Mouse (Mus musculus) heart, postnatal 36 days (tissue): Measurements from ENCODE around the gene Arhgap9. TPM values are rescaled to one million over a fixed set of nuclear protein-coding genes. Genes with fewer than 3 reads are reported as not detected.

Experiments
- DNase-seq, 2 experiments: peaks; one replicate each; pipeline ENCODE4 v3.0.0; 2021 to 2022
- intact Hi-C: fragments of 180-260 bp; cut with DNase I; formaldehyde crosslinking; loops from one replicate; pipeline ENCODE4 v1.15.1; 2025
- total RNA-seq, 2 experiments: library from RNA; stranded (reverse); gene quantifications; 2 replicates each; pipeline ENCODE4 v1.2.3; 2021

Arhgap9 gene
- 1 to 10 TPM; 3.1 to 3.6 TPM for total RNA-seq

DNA sequence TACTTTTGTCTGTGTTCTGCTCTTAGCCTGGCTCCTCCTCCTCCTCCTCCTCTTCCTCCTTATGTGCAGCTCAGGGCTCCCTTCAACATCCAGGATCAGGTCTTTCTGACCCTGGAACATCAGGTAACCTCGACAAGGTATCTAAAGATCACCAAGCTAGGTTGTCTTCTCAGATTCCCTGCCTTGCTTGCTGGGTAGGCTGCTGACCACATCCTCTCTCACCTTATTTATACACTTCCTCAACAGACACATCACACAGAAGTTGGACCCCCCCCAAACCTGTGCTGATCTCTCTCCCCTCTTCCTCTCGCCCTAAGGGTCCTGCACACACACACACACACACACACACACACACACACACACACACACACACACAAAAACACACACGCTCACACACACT is at the start of gene Arhgap9:
Gene Arhgap9 (plus strand): TSS at position 344 of the 400 bp plus-strand sequence.
- DNase-seq, result no peak

DNA sequence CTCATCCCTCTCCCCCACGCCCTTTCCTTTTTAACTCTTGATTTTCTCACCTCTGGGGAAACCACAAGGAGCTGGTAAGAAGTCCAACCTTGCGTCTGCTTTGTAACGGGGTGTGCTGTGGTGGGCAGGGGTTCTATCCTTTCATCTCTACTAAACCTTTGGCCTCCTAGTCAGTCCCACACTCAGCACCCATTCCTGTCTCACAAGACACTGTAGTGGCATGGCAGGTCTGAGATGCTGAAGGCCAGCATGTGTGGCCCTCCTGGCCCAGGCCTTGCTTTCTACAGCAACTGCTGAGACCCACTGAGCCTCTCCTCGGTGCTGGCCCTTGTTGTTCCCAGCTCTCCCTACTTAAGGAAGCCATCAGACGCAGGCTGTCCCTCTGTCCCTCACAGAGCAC is 49.4 kb upstream of the Arhgap9 start:
- intact Hi-C loops, result no loop called here
- DNase-seq, result no peak

More for the DNA sequence above, at the start of gene Arhgap9:
- intact Hi-C loops, result no loop called here

DNA sequence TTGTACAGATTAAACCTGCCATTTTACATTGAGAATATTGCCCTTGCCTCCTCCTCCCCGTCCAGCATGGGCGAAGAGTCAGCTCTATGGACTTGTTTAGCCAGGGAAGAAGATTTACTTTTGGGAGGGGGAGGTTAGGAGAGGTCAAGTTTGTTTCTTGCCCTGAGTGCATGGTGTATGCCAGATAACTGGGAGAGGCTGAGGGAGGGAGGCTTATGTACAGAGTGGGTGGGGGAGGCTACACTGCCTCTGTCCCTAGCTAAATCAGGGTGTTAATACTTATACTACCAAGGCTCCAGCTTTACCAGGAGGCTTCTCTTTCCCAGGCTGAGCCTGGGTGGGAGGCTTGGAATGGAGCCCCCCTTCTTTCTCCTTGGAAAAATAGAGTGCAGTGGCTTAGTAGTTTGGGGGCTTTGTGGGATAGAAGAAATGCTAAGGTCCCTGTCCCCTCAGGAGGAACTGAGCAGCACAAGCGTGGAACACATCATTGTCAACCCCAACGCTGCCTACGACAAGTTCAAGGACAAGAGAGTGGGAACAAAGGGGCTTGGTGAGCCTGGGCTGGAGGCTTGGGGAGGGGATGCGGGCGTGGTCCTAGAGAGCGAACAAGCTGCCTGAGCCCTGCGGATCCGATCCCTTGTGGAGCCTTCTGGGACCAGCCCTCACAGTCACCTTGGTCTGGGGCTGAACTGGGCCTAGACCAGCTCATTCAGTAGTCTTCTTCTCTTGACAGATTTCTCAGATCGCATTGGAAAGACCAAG is 47.3 kb upstream of the Arhgap9 start:
- DNase-seq, result no peak

DNA sequence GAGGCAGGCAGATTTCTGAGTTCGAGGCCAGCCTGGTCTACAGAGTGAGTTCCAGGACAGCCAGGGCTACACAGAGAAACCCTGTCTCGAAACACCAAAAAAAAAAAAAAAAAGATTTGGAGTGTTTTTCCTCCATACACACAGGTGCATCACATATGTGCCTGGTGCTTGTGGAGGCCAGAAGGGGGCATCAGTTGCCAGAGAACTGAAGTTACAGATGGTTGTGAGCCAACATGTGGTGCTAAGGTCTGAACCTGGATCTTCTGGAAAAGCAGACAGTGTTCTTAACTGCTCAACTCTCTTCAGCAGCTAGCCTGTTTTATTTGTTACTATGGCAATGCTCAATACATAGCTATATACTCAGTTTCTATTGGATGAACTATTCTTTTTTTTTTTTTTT is 42.0 kb upstream of the Arhgap9 start:
- DNase-seq, result no peak
- intact Hi-C loops, result no loop called here

More for the DNA sequence above, 47.3 kb upstream of the Arhgap9 start:
- intact Hi-C loops, result no loop called here

DNA sequence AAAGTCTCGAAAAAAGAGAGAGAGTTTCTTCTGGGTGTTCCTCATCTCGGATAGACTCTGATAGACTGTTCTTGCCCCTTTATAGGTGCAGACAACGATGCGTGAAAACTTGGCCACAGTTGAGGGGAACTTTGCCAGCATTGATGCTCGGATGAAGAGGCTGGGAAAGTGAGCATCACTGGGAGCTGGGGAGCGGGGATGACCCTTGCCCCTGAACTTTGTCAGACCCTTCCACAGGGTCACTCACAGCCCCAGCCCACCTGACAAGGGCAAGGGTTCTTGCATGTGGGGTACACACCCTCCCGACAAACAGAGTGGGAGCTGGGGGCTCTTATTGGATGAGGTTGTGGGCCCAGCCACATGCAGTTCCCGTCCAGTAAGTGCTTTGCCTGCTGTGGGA is 40.4 kb upstream of the Arhgap9 start:
- intact Hi-C loops, result no loop called here
- DNase-seq, result no peak

DNA sequence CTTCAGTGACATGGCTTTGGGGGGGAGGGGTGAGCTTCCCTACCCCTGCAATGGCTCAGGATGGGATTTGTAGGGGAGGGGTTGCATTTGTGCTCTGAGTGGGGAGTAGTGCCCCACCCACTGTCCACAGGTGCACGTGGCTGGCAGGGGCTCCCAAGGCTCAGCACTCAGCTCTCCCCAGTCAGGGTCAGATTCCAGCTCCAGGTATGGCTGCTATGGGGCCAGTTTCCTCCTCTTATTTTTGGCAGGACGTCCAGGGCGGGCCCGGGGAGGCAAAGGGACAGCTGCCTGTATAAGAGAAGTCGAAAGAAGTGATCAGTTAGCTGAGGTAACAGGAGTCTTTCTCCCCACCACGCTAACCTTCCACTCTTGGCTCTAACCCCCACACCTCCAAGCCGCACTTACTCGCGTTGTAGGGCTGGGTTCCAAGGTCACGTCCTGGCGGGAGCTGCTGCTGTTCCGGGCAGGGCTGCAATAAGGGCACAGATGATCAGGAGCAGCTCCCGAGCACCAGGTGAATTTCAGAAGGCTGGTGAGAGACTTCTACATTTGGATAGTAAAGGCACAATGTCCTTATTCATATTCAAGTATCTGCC is 39.0 kb upstream of the Arhgap9 start:
- intact Hi-C loops, result no loop called here
- no peak for DNase-seq

DNA sequence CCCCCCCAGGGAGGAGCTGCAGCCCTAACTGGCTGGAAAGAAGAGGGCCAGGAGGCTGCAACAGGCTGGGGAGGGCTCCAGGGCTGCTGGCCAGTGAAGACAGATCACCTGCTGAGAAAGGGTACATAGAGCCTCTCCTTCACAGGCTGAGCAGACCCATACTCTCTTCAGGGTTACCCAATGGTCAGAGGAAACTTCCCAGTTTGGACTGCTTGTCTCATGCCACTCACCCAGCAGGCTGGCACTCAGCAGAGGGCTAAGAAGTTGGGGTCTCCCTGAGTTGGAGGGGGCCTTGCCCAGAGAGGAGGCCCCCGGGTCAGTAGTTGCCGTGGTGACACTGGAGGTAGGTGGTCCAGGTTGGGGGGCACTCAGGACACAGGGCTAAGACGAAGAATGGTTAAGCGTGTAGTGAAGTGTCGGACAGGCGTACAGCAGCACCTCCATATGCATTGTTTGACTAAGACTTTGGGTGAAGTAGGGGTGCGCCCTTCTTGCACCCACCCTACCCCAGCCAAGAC is 37.6 kb upstream of the Arhgap9 start:
- no peak for DNase-seq
- intact Hi-C loops, result no loop called here

DNA sequence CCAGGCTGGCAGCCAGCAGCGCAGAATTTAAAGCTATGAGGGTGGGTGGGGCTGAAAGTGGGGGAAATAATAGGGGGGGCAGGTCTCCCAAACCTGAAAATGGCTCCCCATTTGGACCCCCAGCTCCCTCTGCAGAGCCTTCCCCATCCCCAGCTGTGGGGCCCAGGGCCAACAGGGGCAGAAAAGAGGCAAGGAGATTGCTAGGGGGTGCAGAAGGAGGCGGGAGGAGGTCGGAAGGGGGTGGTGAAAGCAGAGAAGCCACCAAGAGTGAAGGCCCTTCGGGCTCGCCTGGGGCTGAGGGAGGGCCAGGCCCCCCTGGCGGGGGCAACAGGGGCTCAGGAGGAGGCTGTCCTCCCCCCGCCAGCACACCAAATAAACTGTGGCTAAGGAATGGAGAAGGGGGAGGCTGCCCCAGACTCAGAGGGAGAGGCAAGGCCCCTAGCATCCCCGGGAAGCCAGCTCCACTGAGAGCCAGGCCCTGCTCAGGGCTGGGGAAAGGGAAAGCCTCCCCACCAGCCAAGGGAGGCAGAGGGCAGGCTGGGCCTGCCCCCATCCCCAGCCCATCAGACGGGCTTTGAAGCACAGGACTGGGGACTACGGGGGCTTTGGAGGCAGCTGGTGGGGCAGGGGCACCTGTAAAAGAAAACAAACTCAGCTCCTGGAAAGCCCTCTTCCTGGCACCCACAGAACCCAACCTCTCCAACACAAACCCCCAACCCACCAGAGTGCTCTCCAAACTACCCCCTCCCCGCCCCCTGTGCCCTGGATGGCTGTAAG is 36.9 kb upstream of the Arhgap9 start:
- intact Hi-C loops, result loop anchor here (5.0 kb wide), 1 partner anchor 382 kb away; the partner anchor contains the start of genes Nab2 and Nemp1

DNA sequence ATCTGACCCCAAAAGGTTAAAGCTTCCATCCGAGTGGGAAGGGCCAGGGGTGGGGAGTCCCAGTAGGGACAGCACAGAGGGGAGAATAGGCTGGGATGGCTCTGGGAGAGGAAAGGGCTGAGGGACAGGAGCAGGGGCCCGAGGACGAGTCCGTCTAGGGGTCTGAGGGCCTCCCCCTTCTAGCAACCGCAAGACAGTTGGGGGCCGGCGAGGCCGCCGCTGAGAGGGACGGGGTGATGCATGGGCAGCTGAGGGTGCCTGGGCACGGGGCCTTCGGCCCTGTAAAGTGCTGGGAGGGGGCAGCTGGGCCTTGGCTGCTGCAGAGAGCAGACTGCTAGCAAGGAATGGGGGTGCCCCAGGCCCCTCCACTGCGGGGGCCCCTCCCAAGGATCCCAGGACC is 36.1 kb upstream of the Arhgap9 start:
- no peak for DNase-seq
- intact Hi-C loops, result loop anchor here (5.0 kb wide), 1 partner anchor 382 kb away; the partner anchor contains the start of genes Nab2 and Nemp1

More for the DNA sequence above, 36.9 kb upstream of the Arhgap9 start:
- no peak for DNase-seq

DNA sequence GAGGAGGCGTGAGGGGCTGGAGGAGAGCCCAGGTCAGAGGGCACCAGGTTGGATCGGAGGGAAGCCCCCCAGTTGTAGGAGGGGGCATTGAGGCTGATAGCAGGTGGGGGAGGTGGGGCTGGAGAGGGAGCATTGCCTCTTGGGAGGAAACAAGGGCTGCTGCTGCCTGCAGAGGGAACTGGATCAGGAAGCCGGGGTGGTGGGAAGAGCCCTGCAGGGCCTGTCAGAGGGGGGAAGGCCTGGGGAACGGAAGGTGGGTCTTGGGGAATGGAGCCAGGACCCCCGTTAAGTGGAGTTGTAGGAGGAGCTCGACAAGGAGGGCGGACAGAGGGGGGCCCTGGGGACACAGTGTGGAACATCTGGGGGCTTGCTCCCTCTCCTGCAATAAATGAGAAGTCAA is 35.6 kb upstream of the Arhgap9 start:
- intact Hi-C loops, result loop anchor here (5.0 kb wide), 1 partner anchor 381 kb away; the partner anchor contains the start of genes Nab2 and Nemp1
- DNase-seq, result no peak

DNA sequence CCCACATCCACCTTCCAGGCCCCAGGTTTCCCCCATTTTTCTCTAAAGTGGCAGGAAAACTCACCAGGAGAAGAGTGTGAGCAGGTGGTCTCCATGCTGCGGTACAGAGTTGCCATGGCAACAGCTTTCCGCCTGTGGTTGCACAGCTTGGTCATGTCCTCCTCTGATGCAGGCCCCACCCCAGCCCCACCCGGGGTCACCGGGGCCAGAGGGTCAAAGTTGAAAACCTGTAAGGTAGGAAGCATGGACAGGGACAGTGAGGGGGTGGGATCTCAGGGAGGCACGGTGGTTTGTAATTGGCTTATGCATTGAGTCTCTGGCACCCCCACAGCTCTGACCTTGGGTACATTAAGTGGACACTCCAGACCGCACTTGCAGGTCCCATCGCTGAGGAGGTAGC is 35.0 kb upstream of the Arhgap9 start:
- intact Hi-C loops, result loop anchor here (1.0 to 5.0 kb wide), 2 partner anchors 18 to 381 kb away; partner anchors contain the start of genes Nab2 and Nemp1
- no peak for DNase-seq

DNA sequence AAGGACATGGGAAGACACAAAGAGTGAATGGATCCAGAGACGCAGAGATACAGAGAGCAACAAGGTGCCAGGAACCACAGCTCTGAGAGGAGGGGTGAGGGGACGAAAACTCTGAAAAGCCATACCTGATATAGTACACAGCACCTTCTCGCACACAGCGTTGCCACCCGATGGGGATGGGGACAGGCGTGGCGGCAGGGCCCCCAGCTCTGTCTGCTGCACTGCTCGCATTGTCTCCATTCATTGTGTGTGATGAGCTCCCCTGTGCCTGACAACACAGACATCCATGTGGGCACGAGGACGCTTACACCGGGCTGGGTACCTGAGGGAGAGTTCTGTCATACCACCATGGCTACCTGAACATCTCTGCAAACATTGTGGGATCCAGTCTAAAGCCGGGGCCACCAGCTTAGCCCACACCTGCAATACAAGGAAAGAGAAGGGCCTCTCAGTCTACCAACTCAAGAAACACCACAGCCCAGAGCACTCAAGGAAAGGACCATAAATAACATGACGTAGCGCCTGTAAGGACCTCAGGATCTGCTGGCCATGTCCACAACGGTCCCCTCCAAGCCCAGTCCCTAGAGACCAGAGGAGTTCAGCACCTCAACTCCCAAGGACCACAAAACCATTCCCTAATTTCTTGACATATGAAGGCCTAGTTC is 34.4 kb upstream of the Arhgap9 start:
- no peak for DNase-seq
- intact Hi-C loops, result loop anchor here (1.0 to 5.0 kb wide), 2 partner anchors 19 to 380 kb away; partner anchors contain the start of genes Nab2 and Nemp1

DNA sequence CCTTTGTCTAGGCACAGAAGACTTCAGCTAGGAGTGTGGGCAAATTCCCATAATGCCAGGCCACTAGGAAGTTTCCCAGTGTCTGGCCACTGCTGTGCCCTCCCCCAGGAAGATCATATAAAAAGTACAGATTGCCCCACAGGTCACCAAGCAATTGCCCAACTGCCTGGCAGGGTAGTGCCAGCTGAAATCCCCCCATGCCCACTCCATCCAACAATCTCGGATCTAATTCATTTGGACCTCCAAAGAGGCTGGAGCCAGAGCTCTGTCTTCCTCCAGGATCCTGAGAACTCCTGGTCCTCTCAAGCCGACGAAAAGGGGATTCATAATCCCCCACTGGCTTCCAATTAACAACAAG is 33.8 kb upstream of the Arhgap9 start:
- intact Hi-C loops, result loop anchor here (1.0 to 5.0 kb wide), 2 partner anchors 20 to 379 kb away; partner anchors contain the start of genes Nab2 and Nemp1
- DNase-seq, result no peak

DNA sequence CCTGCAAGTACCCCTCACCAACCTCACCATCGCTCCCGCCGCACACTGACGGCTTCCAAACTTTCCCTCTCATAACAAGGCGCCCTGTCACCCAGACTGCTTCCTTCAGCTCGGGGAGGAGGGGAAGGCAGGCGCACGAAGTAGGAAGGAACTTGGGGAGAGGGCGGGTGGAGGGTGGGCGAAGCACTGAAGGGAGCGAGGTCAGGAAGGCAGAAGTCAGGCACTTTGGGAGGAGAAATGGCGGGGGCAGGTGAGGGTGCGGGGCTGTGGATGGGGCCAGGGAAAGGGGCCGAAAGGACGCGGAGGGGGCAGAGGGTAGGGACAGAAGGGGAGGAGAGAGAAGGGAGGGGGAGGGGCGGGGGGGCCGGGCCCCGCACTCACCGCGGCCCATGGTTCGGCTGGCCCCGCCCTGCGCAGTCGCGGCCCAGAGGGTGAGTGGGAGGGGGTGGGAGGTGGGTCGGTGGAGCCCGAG is 33.4 kb upstream of the Arhgap9 start:
- intact Hi-C loops, result loop anchor here (5.0 kb wide), 1 partner anchor 379 kb away; the partner anchor contains the start of genes Nab2 and Nemp1
- DNase-seq, result peak in 1 of 2 experiments; percentile 62

DNA sequence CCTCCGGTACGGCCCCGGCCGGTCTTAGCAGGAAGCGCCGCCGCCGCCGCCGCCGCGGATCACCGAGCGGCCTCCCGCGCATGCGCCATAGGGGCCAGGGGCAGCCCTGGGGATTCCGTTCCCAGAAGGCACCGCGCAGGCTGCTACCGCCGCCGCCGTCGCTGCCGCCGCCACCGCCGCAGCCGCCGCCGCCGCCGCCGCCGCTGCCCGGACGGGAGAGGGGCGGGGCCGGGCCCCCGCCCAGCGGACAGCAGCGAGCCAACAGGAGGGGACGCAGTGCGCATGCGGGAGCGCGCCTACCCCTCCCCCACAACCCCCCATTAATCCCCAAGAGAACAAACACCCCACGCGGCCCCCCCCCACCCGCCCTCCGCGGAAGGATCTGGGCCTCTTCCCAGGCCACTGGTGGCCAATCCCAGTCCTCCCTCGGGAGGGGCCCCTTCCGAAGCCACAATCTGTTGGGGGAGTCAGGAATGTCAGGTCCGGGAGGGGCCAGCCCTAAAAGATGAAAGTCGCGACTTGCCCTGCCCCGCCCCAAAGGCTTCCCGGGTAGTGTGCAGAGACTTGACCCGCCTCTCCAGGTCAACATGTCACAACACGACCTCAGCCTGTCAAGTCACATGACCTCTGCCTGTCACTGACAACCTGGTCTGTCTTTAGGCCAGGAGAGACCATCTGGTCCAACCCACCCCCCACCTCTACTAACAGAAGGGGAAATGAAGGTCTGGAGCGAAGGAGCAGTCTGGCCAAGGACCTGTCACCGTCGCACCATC is 32.8 kb upstream of the Arhgap9 start, which contains the start of gene Mbd6:
Gene Mbd6 (minus strand): TSS at position 219 of the 773 bp plus-strand sequence.
- intact Hi-C loops, result loop anchor here (5.0 kb wide), 1 partner anchor 378 kb away; the partner anchor contains the start of genes Nab2 and Nemp1

DNA sequence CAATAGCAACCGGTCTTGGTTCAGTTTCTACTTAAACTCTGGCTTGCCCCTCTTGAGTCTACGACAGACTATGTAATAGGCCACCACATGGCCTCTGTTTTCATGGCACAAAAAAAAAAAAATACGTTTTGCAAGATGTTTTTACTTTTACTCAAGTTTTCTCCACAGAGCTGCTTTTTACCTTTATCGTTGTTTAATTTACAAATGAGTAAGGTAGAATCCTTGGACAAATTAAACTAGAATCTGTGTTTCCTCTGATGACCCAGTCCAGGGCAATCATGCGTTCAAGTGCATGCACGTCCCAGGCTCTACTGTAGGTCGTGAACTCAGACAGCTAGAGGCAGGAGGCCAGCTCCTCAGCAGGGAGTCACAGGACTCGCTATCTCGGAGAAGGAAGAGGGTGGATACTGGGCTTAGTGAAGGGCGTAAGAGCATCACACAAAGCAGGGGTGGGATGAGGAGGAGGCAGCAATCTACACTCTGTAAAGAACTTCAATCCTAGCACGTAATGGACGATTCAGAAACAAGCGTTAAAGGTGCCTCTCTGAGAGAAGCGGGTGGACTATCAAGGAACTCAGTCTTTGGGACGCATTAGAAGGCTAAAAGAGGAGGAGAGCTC is 32.1 kb upstream of the Arhgap9 start:
- intact Hi-C loops, result loop anchor here (5.0 kb wide), 2 partner anchors 378 to 803 kb away; partner anchors contain the start of genes Baz2a, Nab2 and Nemp1
- peak; percentile 66 to 75 for DNase-seq

More for the DNA sequence above, 32.8 kb upstream of the Arhgap9 start, which contains the start of gene Mbd6:
- DNase-seq, result peak; percentile 89 to 92

DNA sequence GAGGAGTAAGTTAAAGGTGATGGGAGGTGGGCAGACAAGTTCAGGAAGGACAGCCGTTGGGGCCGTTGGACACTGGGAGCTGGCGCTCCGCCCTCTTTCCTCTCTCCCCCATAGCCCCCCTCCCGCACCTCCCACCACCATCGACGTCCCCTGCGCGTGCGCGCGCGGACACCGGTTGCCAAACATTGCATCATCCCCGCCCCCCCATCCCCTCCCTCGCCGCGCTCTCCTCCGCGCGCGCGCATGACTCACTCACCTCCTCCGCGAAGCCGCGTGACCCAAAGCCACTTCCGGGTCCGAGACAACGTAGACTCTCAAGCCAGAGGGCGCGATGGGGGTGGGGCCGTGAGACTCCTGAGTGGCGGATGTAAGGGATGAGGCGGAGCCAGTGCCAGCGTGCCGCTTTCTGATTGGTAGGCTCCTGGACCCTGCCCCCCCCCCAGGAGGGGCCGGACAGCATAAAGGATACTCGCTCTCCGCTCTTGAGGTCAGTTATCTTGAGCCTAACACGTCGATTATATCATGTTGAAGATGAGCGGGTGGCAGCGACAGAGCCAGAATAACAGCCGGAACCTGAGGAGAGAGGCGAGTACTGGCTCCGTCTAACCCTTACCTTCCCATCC is 31.3 kb upstream of the Arhgap9 start:
- intact Hi-C loops, result loop anchor here (5.0 kb wide), 1 partner anchor 802 kb away; the partner anchor contains the start of gene Baz2a
- DNase-seq, result peak; percentile 99
